Mouse (Mus musculus) lung, embryonic 14.5 days (tissue): ENCODE results near the gene Golga1. TPM values are rescaled to one million over a fixed set of nuclear protein-coding genes. Genes with fewer than 3 reads are reported as not detected.
A peak's percentile ranks its signal among the peaks of the same experiment; 100 is the strongest.

Experiments
- ATAC-seq: fragments of 200-750 bp; cut with Nextera tagmentation; 2 replicates; pipeline ENCODE4 v1.8.0; 2017; ENCODE audit warnings: mild to moderate bottlenecking, moderate TSS enrichment, moderate library complexity; ENCODE audit not compliant: insufficient read depth
- DNase-seq: peaks from one replicate; pipeline ENCODE4 v3.0.0-alpha.2; 2015
- H3K27ac ChIP-seq: fragments of 300-500 bp; sonication (generic); 2 replicates; pipeline ENCODE4 v1.5.1; 2014; ENCODE audit warnings: low read depth, mild to moderate bottlenecking, moderate library complexity
- H3K27me3 ChIP-seq: fragments of 300-500 bp; sonication (generic); 2 replicates; pipeline ENCODE4 v1.6.1; 2014; ENCODE audit warnings: low read length, control low read depth; ENCODE audit not compliant: insufficient read depth
- H3K36me3 ChIP-seq: fragments of 300-500 bp; sonication (generic); 2 replicates; pipeline ENCODE4 v1.6.1; 2014; ENCODE audit warnings: control low read depth; ENCODE audit not compliant: insufficient read depth
- H3K4me1 ChIP-seq: fragments of 300-500 bp; sonication (generic); 2 replicates; pipeline ENCODE4 v1.6.1; 2014; ENCODE audit warnings: antibody characterized with exemption, control low read depth; ENCODE audit not compliant: insufficient read depth
- H3K4me2 ChIP-seq: fragments of 300-500 bp; sonication (generic); 2 replicates; pipeline ENCODE4 v1.6.1; 2014; ENCODE audit warnings: mild to moderate bottlenecking
- H3K4me3 ChIP-seq: fragments of 300-500 bp; sonication (generic); 2 replicates; pipeline ENCODE4 v1.5.1; 2014; ENCODE audit warnings: low read depth, low read length
- H3K9ac ChIP-seq: fragments of 300-500 bp; sonication (generic); 2 replicates; pipeline ENCODE4 v1.6.1; 2014
- H3K9me3 ChIP-seq: fragments of 300-500 bp; sonication (generic); 2 replicates; pipeline ENCODE4 v1.6.1; 2016; ENCODE audit warnings: low read depth, low read length, control low read depth
- CTCF ChIP-seq: IDR thresholded peaks from 2 replicates; pipeline ENCODE4 v1.5.1; 2016; ENCODE audit warnings: antibody characterized with exemption, low read depth
- WGBS: fragments of 180-500 bp; shearing (Covaris S2); extraction: QIAGEN DNeasy Blood & Tissue Kit; methylation state at CpG from one replicate; pipeline ENCODE4 v1.1.7; 2014; 5-methylcytosine and 5-hydroxymethylcytosine counted together
- polyA plus RNA-seq: library from polyadenylated mRNA; unstranded; fragments of >200 nt; fragmentation: Nextera tagmentation; extraction: Ambion mirVana; gene quantifications from 2 replicates; pipeline ENCODE4 v1.2.1, GENCODE M21; 2014

Golga1 gene
- polyA plus RNA-seq, 1 experiment from 2014 or later, result 27.2 TPM

DNA sequence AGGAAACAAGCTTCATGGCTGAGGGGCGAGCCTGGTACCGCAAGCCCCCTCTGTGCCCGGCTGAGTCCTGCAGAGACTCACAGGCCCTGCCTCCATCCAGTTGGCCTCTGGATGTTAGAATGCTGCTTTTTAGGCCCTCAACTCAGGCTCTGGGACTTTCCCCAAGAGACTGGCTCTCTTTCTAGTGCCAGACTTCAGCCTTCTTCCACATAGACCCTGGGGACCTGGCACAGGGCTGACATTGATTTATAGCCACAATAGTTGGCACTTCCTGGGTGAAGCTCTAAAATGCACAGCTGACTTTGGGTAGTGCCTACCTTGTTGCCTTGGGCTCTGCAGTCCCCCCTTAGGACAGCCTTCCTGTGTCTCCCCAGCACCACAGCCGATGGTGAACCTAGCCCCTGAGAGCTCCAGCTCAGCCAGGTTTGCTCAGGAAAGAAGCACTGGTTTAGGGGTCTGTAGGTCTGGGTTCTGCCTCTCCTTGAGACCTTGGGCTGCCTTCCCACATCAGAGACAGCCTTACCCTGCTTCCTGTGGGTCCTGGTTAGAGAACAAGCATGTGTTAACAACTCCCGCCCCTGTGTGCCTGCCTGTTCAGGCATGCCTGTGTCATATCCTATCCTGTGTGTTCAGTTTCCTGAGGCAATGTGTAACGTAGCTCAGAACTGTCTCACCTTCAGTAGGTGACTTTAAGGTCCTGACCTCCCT, 77.4 kb downstream of the Golga1 start:
- H3K9me3 ChIP-seq, result no peaks in the 10 kb centered on the region
- DNase-seq, result no peak

DNA sequence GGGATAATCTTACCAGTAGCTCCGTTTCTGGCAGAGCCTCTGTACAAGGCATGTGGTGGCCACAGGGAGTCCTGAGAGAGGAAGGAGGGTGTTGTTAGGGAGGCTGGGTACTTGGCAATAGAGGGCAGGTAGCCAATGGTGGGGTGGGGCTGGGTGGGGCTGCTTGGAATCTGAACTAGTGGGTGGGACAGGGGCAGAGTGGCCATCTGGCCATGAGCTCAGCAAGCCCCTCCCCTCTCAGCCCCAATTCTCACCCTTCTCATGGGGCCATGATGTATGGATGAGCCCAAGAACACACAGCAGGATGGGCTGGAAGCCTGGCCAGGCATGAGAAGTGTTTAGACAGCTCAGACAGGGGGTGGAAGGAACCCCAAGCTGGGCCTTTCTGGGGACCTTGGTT, 78.0 kb downstream of the Golga1 start:
- Histone ChIP-seq H3K9me3 (no peaks in the 10 kb centered on the region), H3K4me1 (no peaks in the 10 kb centered on the region), H3K27me3 (no peaks in the 10 kb centered on the region), H3K27ac (no peak overlapping the region), H3K36me3 (no peaks in the 10 kb centered on the region), H3K9ac (no peak overlapping the region), H3K4me2 (no peak overlapping the region), H3K4me3 (no peak overlapping the region)
- no peak for TF ChIP-seq CTCF
- no peak for ATAC-seq
- no peak for DNase-seq
- WGBS, result 50% methylated on average over 1 of the region's 1 CpGs

More for the DNA sequence above, 77.4 kb downstream of the Golga1 start:
- ATAC-seq, result no peak
- H3K27ac ChIP-seq, result no peak overlapping the region
- no peaks in the 10 kb centered on the region for H3K36me3 ChIP-seq
- no peak overlapping the region for H3K4me2 ChIP-seq
- WGBS, result 84% methylated on average over 6 of the region's 6 CpGs
- no peaks in the 10 kb centered on the region for H3K27me3 ChIP-seq
- H3K4me3 ChIP-seq, result no peak overlapping the region
- TF ChIP-seq CTCF, result no peak
- H3K4me1 ChIP-seq, result no peaks in the 10 kb centered on the region
- no peak overlapping the region for H3K9ac ChIP-seq

GRCm38 (mm10) chr2:38986580-38986979, 78.8 kb downstream of the Golga1 start:
- Histone ChIP-seq H3K4me1 (no peaks in the 10 kb centered on the region), H3K4me3 (no peak overlapping the region), H3K27me3 (no peaks in the 10 kb centered on the region), H3K4me2 (no peak overlapping the region), H3K9ac (no peak overlapping the region), H3K9me3 (no peaks in the 10 kb centered on the region), H3K36me3 (no peaks in the 10 kb centered on the region), H3K27ac (no peak overlapping the region)
- no peak for TF ChIP-seq CTCF
- no peak for DNase-seq
- no peak for ATAC-seq
- WGBS, result 76% methylated on average over 3 of the region's 3 CpGs

- ATAC-seq (no peak), DNase-seq (no peak)
- peak; percentile 55 for TF ChIP-seq CTCF
- Histone ChIP-seq H3K36me3 (no peaks in the 10 kb centered on the region), H3K9ac (no peak overlapping the region), H3K4me2 (no peak overlapping the region), H3K27ac (no peak overlapping the region), H3K4me1 (no peaks in the 10 kb centered on the region), H3K9me3 (no peaks in the 10 kb centered on the region), H3K4me3 (no peak overlapping the region), H3K27me3 (no peaks in the 10 kb centered on the region)
- 99% methylated on average over 2 of the region's 2 CpGs for WGBS
Observed at GRCm38 (mm10) chr2:38983456-38983855, 81.9 kb downstream of the Golga1 start.

DNA sequence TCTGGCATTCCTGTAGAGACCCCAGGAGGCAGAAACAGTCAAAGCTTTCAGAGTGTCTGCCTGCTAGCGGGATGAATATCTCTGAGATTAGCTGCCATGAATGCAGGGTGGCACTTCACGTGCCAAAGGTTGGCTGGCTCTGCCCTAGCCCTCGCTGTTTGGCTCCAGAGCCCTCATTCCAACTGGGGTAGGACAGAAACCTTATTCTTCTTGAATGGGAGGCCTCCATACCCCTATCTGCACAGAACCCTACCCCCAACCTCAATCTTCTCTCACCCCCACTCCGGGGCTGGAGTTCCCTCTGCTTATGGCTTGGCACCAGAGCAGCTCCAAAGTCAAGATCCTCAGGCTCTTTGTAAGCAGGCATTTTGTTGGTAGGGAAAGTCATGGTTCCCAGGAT, 87.5 kb downstream of the Golga1 start:
- Histone ChIP-seq H3K27ac (no peak overlapping the region), H3K36me3 (no peaks in the 10 kb centered on the region), H3K4me3 (no peak overlapping the region), H3K4me1 (no peaks in the 10 kb centered on the region), H3K9ac (no peak overlapping the region), H3K27me3 (no peaks in the 10 kb centered on the region), H3K9me3 (no peaks in the 10 kb centered on the region), H3K4me2 (no peak overlapping the region)
- 59% methylated on average over 4 of the region's 4 CpGs for WGBS
- DNase-seq (no peak), ATAC-seq (no peak)
- no peak for TF ChIP-seq CTCF

DNA sequence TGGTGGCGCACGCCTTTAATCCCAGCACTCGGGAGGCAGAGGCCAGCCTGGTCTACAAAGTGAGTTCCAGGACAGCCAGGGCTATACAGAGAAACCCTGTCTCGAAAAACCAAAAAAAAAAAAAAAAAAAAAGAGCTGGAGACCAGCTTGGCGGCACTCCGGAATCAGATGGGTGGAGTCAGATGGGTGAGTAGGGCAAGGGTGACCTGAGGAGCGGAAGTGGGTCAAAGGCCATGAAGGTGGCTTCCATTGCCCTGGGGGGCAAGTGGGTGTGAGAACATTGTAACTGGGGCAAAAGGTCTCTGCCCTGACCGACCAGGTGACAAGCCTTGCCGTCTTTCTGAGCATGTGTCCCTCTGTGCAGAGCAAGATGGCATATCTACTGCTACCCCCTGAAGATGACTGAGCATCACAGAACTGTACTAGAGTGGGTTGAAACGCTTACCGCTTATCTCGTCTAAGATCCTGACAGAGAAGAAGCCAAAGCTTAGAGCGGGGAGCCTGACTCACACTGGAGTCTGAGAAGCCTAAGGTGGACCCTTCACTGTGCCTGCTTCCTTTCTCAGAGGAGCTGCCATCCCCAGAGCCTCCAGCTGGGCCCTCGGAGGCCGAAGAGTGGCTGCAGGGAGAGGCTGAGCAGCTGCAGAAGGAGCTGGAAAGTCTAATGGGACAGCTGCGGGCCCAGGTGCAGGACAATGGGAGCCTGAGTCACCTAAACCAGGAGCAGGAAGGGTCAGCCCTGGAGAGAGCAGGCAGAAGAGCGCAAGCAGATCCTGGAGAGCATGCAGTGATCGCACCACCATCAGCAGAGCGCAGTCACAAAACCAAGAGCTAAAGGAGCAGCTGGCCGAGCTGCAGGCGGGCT, 89.2 kb downstream of the Golga1 start:
- TF ChIP-seq CTCF, result no peak
- Histone ChIP-seq H3K4me2 (no peak overlapping the region), H3K27me3 (no peaks in the 10 kb centered on the region), H3K27ac (no peak overlapping the region), H3K4me3 (no peak overlapping the region), H3K9ac (no peak overlapping the region), H3K4me1 (no peaks in the 10 kb centered on the region), H3K9me3 (no peaks in the 10 kb centered on the region), H3K36me3 (no peaks in the 10 kb centered on the region)
- no peak for ATAC-seq
- 79% methylated on average over 20 of the region's 21 CpGs for WGBS
- DNase-seq, result no peak

GRCm38 (mm10) chr2:38975181-38975580, 90.2 kb downstream of the Golga1 start:
- no peak overlapping the region for H3K9ac ChIP-seq
- H3K4me3 ChIP-seq, result no peak overlapping the region
- H3K27me3 ChIP-seq, result no peaks in the 10 kb centered on the region
- H3K4me2 ChIP-seq, result no peak overlapping the region
- H3K36me3 ChIP-seq, result no peaks in the 10 kb centered on the region
- WGBS, result 71% methylated on average over 3 of the region's 3 CpGs
- H3K4me1 ChIP-seq, result no peaks in the 10 kb centered on the region
- DNase-seq, result no peak
- ATAC-seq, result no peak
- H3K27ac ChIP-seq, result no peak overlapping the region
- TF ChIP-seq CTCF, result no peak
- no peaks in the 10 kb centered on the region for H3K9me3 ChIP-seq
